Mouse (Mus musculus) C2C12 (cell line): ENCODE data around the gene Hoxa7.

ENCODE experiments used
- CTCF ChIP-seq: IDR thresholded peaks from one replicate; pipeline ENCODE4 v1.5.1; 2011; ENCODE audit not compliant: control insufficient read depth, insufficient read depth, insufficient read length
- MYOG ChIP-seq: IDR thresholded peaks from one replicate; pipeline ENCODE4 v1.6.1; 2011; ENCODE audit not compliant: control insufficient read depth, insufficient read length; ENCODE audit errors: extremely low read depth

GRCm38 (mm10) chr6:52168191-52169055 is 53.2 kb downstream of the Hoxa7 start:
- TF ChIP-seq MYOG = no peak
- TF ChIP-seq CTCF = no peak
